Mouse (Mus musculus) layer of hippocampus, postnatal 10 days (tissue): ENCODE results near the gene Chat. TPM values are rescaled to one million over a fixed set of nuclear protein-coding genes. Genes with fewer than 3 reads are reported as not detected.

Source experiments
- total RNA-seq, 2 experiments: library from RNA; stranded (reverse); gene quantifications; 2 replicates each; pipeline ENCODE4 v1.2.3; 2021

Gene Chat
- total RNA-seq, 2 experiments from 2014 or later: not detected

Other genes starting within 250 kb of the Chat start
- gene Ogdhl, start 144.0 kb downstream of the Chat start, total RNA-seq: 10 to 100 TPM; 47.1 to 51.9 TPM
- gene 1700024G13Rik, start 77.6 kb downstream of the Chat start, total RNA-seq: 1 to 10 TPM in 1 of 2 experiments, not detected in 1; 1.1 TPM
- under 1 TPM in 1 of 2 experiments, not detected in 1; 0.30 TPM for gene Slc18a3, start 1.1 kb downstream of the Chat start, total RNA-seq
- gene Ercc6, start 47.5 kb upstream of the Chat start, total RNA-seq: 10 to 100 TPM; 18.0 to 21.4 TPM
- gene Prrxl1, start 133.4 kb upstream of the Chat start, total RNA-seq: not detected
- under 1 TPM; 0.07 to 0.09 TPM for gene 3425401B19Rik, start 219.3 kb upstream of the Chat start, total RNA-seq